Mouse (Mus musculus) heart, embryonic 15.5 days (tissue): ENCODE results near the gene Bbs9. TPM values are rescaled to one million over a fixed set of nuclear protein-coding genes. Genes with fewer than 3 reads are reported as not detected.
A peak's percentile ranks its signal among the peaks of the same experiment; 100 is the strongest.

Experiments
- ATAC-seq: fragments of 200-750 bp; cut with Nextera tagmentation; replicated peaks from 2 replicates; pipeline ENCODE4 v1.8.0; 2017; ENCODE audit warnings: low read depth, moderate TSS enrichment; ENCODE audit not compliant: insufficient number of reproducible peaks, insufficient read depth, low FRiP score
- H3K27ac ChIP-seq: fragments of 300-500 bp; sonication (generic); 2 replicates; pipeline ENCODE4 v1.5.1; 2015; ENCODE audit warnings: mild to moderate bottlenecking, inconsistent platforms
- H3K27me3 ChIP-seq: fragments of 300-500 bp; sonication (generic); 2 replicates; pipeline ENCODE4 v1.6.1; 2015; ENCODE audit warnings: inconsistent platforms
- H3K36me3 ChIP-seq: fragments of 300-500 bp; sonication (generic); 2 replicates; pipeline ENCODE4 v1.6.1; 2015; ENCODE audit warnings: mild to moderate bottlenecking, inconsistent platforms
- H3K4me1 ChIP-seq: fragments of 300-500 bp; sonication (generic); replicated peaks from 2 replicates; pipeline ENCODE4 v1.6.1; 2015; ENCODE audit warnings: inconsistent platforms
- H3K4me2 ChIP-seq: fragments of 300-500 bp; sonication (generic); 2 replicates; pipeline ENCODE4 v1.6.1; 2015; ENCODE audit warnings: inconsistent platforms, mild to moderate bottlenecking, moderate library complexity
- H3K4me3 ChIP-seq: fragments of 300-500 bp; sonication (generic); 2 replicates; pipeline ENCODE4 v1.5.1; 2015; ENCODE audit warnings: mild to moderate bottlenecking, inconsistent platforms
- H3K9ac ChIP-seq: fragments of 300-500 bp; sonication (generic); 2 replicates; pipeline ENCODE4 v1.6.1; 2015; ENCODE audit warnings: mild to moderate bottlenecking, inconsistent platforms
- H3K9me3 ChIP-seq: fragments of 300-500 bp; sonication (generic); replicated peaks from 2 replicates; pipeline ENCODE4 v1.6.1; 2016; ENCODE audit warnings: inconsistent platforms
- WGBS: fragments of 180-500 bp; shearing (Covaris S2); methylation state at CpG from one replicate; pipeline ENCODE4 v1.1.7; 2015; ENCODE audit warnings: mixed read lengths; 5-methylcytosine and 5-hydroxymethylcytosine counted together
- polyA plus RNA-seq: library from polyadenylated mRNA; unstranded; fragments of >200 nt; fragmentation: Nextera tagmentation; extraction: Ambion mirVana; gene quantifications from 2 replicates; pipeline ENCODE4 v1.2.1, GENCODE M21; 2015

The Bbs9 gene
- polyA plus RNA-seq, 1 experiment from 2014 or later: 7.6 TPM

DNA sequence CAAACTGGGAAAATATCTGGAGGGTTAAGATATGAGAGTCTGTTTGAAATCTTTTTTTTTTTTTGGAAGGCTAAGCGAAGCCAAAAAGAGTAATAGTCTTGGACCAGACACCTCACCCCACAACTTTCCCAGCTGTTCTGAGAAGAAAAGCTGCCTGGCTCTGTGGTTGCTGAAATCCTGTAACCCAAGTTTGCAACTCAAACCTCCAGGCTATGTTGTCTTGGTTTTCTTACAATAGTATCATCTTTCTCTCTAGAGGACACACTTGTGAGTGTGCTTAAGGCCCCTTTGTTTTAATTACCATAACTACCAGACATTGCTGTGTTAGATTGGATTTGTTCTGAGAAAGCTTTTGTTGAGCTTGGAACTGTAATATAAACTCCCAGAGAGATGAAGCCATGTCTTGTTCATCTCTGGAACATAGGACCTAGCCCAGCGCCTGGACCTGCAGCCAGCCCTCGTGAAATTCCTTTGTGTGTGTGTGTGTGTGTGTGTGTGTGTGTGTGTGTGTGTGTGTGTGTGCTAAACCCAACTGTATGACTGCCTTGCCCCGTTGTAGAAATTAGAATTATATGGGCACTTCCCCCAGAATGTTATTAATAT is 290.2 kb downstream of the Bbs9 start:
- no peaks in the 10 kb centered on the region for H3K27me3 ChIP-seq
- H3K27ac ChIP-seq: no peak overlapping the region
- no peak overlapping the region for H3K4me2 ChIP-seq
- H3K9ac ChIP-seq: no peak overlapping the region
- ATAC-seq: no peak
- H3K9me3 ChIP-seq: no peaks in the 10 kb centered on the region
- no peaks in the 10 kb centered on the region for H3K4me1 ChIP-seq
- 60% methylated on average over 4 of the region's 4 CpGs for WGBS
- H3K4me3 ChIP-seq: no peak overlapping the region
- H3K36me3 ChIP-seq: no peaks in the 10 kb centered on the region

DNA sequence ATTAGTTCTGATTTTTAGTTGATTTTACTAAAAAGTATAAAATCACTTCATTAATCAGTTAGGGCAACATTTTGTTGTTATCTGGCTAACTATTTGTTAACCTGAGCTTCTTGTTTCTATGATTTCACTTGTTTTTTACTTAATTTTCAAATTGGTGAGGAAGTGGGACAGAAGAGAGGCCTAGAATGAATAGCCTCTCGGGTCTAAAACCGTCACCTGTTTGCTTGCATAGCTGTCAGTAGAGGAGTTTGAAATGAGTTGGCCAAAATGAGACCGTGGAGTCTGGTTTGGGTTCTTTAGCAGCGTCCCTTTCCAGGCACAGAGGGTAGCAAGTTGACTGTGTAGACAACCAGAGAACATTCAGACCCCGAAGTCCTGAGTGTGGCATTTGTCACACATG is 291.6 kb downstream of the Bbs9 start:
- H3K4me1 ChIP-seq: no peaks in the 10 kb centered on the region
- no peaks in the 10 kb centered on the region for H3K27me3 ChIP-seq
- no peak overlapping the region for H3K27ac ChIP-seq
- no peak overlapping the region for H3K4me3 ChIP-seq
- 79% methylated on average over 5 of the region's 5 CpGs for WGBS
- no peak overlapping the region for H3K9ac ChIP-seq
- no peaks in the 10 kb centered on the region for H3K9me3 ChIP-seq
- H3K4me2 ChIP-seq: no peak overlapping the region
- H3K36me3 ChIP-seq: no peaks in the 10 kb centered on the region
- no peak for ATAC-seq

DNA sequence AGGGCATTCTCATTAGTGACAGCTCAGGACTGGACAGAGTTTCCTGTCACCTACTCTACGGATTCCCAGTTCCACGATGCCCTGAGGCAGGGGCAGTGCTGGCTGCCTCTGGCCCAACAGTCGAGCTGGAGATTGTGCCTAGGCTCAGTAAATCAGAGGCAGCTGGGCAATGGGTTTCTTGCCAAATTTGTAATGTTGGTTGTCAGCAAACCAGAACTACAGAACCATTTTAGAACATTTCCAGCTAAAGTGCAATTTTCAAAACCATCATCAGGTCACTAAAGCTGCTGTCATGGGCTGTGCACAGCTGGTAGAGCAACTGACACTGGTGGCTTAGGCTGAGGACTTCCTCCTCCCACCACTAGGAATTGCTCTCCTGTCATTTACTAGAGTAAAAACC is 292.3 kb downstream of the Bbs9 start:
- H3K4me2 ChIP-seq: no peak overlapping the region
- no peaks in the 10 kb centered on the region for H3K36me3 ChIP-seq
- WGBS: 37% methylated on average over 3 of the region's 3 CpGs
- H3K9me3 ChIP-seq: no peaks in the 10 kb centered on the region
- no peak overlapping the region for H3K27ac ChIP-seq
- ATAC-seq: no peak
- H3K9ac ChIP-seq: no peak overlapping the region
- no peak overlapping the region for H3K4me3 ChIP-seq
- no peaks in the 10 kb centered on the region for H3K4me1 ChIP-seq
- H3K27me3 ChIP-seq: no peaks in the 10 kb centered on the region

DNA sequence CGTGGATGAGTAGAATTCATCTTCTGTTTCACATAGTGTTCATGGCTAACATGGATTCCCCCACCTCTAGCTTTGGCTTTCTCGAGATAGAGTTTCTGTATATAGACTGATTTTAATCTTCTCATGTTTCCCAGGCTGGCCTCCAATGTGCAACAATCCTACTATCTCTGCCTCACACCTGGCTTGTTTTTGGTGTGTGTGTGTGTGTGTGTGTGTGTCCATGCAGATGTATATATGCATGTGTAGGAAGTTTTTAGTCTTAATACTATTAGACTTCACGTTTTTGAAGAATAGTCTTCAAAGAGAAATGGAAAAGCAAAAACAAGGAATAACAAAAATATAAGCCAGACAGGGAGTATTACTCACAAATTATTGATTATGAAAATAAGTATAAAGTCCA is 296.3 kb downstream of the Bbs9 start:
- Histone ChIP-seq H3K27ac (no peak overlapping the region), H3K4me3 (no peak overlapping the region), H3K4me2 (no peak overlapping the region), H3K27me3 (no peaks in the 10 kb centered on the region), H3K9ac (no peak overlapping the region), H3K36me3 (no peaks in the 10 kb centered on the region), H3K4me1 (no peaks in the 10 kb centered on the region), H3K9me3 (no peaks in the 10 kb centered on the region)
- 80% methylated on average over 3 of the region's 3 CpGs for WGBS
- ATAC-seq: no peak

DNA sequence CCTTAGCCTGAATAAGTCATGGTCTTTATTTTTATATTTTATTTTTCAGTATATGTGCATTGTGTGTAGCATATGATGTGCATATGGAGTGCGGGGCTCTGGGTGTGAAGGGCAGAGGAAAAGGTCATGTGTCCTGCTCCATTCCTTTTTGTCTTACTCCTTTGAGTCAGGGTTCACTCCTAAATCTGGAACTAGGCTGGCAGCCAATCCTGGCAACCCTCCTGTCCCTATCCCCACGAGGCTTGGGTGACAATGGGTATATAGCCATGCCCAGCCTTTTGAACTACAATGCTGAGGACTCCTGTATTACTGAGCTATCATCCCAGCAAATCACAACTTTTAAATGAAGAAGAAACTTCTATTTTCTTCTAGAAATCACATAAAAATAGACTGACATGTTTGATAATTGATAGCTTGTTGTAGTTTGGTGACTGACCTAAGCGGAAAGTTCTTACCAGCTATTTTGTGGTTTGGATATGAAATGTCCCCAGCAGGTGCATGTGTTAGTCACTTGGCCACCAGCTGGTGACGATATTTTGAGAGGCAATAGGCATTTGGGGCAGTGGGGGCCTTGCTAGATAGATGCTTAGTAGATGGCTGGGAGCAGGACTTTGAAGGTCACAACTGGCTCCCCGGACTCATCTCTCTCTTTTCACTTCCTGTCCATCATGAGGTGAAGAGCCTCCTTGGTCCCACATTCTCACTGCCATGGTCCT is 300.9 kb downstream of the Bbs9 start:
- H3K27me3 ChIP-seq: no peaks in the 10 kb centered on the region
- ATAC-seq: no peak
- H3K9ac ChIP-seq: no peak overlapping the region
- no peaks in the 10 kb centered on the region for H3K4me1 ChIP-seq
- no peak overlapping the region for H3K27ac ChIP-seq
- no peaks in the 10 kb centered on the region for H3K9me3 ChIP-seq
- H3K36me3 ChIP-seq: no peaks in the 10 kb centered on the region
- no peak overlapping the region for H3K4me3 ChIP-seq
- no peak overlapping the region for H3K4me2 ChIP-seq
- 75% methylated on average over 5 of the region's 5 CpGs for WGBS

DNA sequence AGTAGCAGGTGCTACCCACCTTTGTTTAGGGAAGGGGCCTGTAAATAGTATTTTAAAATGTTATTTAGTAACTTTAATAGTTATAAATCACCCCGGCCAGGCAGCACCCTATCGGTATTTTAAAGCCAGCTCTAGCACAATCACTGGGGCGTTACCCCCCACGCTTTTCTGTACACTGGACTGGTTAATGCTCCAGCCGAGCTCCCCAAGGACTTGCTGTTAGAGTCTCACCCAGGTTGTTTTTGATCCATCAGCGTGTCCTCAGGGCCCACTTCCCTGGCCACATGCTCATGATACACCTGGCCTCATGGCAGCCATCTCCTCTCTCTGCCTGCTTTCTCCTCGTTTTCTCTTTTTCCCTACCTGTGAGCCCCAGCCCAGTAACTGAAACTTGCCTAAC is 301.9 kb downstream of the Bbs9 start:
- no peak for ATAC-seq
- 88% methylated on average over 7 of the region's 7 CpGs for WGBS
- Histone ChIP-seq H3K36me3 (no peaks in the 10 kb centered on the region), H3K9me3 (no peaks in the 10 kb centered on the region), H3K27ac (no peak overlapping the region), H3K4me2 (no peak overlapping the region), H3K4me3 (no peak overlapping the region), H3K4me1 (no peaks in the 10 kb centered on the region), H3K27me3 (no peaks in the 10 kb centered on the region), H3K9ac (no peak overlapping the region)

DNA sequence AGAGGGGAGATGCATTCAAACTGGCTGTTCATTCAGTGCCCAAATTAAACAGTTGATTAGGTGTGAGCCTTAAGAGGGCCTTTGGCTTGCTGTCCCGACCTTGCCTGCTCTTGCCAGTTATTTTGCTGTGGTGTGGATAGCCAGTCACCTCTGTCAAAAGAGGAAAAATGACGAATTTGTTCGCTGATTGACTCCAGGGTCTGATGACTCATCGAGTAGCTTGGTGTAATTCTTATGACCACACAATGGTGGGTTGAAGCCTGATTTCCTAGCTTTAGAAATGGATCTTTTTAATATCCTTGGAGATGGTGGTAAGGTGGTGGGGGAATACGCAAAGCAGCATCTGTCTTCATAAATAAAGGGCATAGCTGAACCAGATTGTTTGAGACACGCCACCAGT is 304.1 kb downstream of the Bbs9 start:
- H3K4me2 ChIP-seq: no peak overlapping the region
- no peak overlapping the region for H3K9ac ChIP-seq
- ATAC-seq: no peak
- WGBS: 72% methylated on average over 6 of the region's 6 CpGs
- H3K36me3 ChIP-seq: no peaks in the 10 kb centered on the region
- H3K27ac ChIP-seq: no peak overlapping the region
- H3K9me3 ChIP-seq: no peaks in the 10 kb centered on the region
- no peaks in the 10 kb centered on the region for H3K27me3 ChIP-seq
- no peaks in the 10 kb centered on the region for H3K4me1 ChIP-seq
- H3K4me3 ChIP-seq: no peak overlapping the region

DNA sequence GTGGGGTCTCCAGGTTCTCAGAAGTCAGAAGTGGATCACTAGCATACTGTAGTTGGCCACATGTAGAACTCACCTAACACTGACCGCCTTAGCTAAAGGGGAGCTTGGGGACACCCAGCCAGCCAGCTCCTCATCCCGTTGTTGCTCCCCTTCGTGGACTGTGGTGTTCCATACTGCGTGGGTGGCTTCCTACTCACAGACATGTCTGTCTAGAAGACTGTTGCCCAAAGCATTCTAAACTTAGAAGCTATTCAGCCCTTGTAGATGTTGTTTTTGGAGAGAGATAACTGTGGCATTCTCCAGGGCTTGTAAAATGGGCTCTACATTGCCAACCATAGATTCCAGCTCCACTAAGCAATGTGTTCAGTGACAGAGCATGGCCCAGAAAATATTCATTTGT is 310.5 kb downstream of the Bbs9 start:
- no peak for ATAC-seq
- 55% methylated on average over 4 of the region's 4 CpGs for WGBS

DNA sequence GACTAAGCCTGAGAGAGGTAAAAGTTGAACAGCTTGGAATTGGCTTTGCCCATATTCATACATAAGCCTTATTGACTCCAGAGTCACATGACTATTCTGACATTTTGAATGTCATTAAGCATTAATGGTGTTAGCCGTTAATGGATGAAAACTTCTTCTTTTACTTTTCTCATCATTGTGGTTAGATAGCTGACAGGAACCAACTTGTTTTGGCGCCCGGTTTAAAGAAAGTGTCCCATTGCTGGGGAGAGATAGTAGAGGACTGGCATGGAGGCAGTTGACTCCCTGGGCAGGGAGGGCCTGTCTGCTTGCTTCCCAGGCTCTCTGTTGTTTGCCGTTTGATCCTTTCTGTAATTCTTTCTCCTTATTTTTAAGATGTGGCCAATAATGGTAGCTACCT is 312.9 kb downstream of the Bbs9 start:
- ATAC-seq: no peak
- Histone ChIP-seq H3K27ac (no peak overlapping the region), H3K9ac (no peak overlapping the region), H3K4me3 (no peak overlapping the region), H3K4me2 (no peak overlapping the region), H3K9me3 (no peaks in the 10 kb centered on the region), H3K36me3 (no peaks in the 10 kb centered on the region), H3K4me1 (peaks cover 4% of the 10 kb centered on the region), H3K27me3 (no peaks in the 10 kb centered on the region)
- WGBS: 90% methylated on average over 4 of the region's 4 CpGs

More for the DNA sequence above, 310.5 kb downstream of the Bbs9 start:
- Histone ChIP-seq H3K4me1 (peaks cover 4% of the 10 kb centered on the region), H3K27me3 (no peaks in the 10 kb centered on the region), H3K36me3 (no peaks in the 10 kb centered on the region), H3K9ac (no peak overlapping the region), H3K27ac (peak overlapping the region; percentile 26; the same call in 1 of the 2 replicates), H3K4me3 (no peak overlapping the region), H3K4me2 (no peak overlapping the region), H3K9me3 (no peaks in the 10 kb centered on the region)

DNA sequence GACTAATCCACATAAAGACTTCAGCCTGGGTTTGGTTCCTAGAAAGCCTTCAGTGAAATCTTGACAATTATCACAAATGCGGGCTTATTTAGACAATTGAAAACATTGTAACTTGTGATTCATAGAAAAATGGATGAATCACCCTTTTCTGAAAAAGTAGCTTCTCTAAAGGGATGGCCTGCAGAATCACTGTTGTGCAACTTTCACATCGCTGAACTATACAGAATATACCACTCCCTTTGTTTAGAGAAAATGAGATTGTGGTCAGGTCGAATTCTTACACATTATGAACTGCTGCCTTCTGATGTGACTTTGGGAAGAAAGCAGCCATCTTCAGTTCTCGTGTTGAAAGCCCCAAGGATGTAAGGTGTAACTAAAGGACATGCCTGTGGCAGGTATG is 313.3 kb downstream of the Bbs9 start:
- H3K4me3 ChIP-seq: no peak overlapping the region
- no peak overlapping the region for H3K4me2 ChIP-seq
- 85% methylated on average over 4 of the region's 4 CpGs for WGBS
- no peak for ATAC-seq
- peaks cover 6% of the 10 kb centered on the region for H3K4me1 ChIP-seq
- H3K9me3 ChIP-seq: no peaks in the 10 kb centered on the region
- no peak overlapping the region for H3K9ac ChIP-seq
- no peaks in the 10 kb centered on the region for H3K27me3 ChIP-seq
- no peaks in the 10 kb centered on the region for H3K36me3 ChIP-seq
- H3K27ac ChIP-seq: no peak overlapping the region

DNA sequence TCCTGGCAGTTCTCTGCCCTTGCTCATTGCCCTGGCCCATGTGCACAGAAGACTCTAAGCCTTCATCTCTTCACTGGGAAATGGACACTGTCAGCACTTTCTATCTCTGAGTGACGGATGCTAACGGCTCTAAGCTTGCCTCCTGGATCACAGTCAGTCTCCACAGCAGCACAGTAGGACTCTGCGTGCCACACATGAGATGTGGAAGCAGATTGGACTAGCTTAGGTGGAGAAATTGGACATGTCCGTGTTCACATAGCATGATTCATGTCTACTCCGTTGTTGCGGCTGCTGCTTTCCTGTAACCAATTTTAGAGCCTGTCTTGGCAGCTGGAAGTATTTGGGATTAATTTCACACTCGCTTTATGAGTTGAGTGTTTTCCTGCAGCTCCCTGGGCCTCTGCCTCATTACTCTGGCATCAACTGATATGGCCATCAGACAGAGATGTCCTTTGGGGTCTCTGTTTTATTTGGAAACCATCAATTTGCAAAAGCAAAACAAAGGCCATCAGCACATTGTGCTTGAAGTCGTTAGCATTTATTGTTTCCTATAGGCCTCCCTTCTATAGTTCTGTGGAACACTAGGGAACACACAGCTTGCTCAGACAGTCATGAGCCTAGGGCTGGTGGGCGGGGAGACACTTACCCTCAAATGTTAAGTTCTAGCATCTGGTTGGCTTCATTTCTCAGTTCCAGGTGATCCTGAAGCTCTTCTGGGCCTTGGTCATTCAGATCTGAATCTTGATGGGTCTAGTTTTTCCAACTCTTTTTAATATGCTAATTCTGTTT is 314.1 kb downstream of the Bbs9 start:
- Histone ChIP-seq H3K9ac (no peak overlapping the region), H3K4me3 (no peak overlapping the region), H3K9me3 (no peaks in the 10 kb centered on the region), H3K27ac (no peak overlapping the region), H3K27me3 (no peaks in the 10 kb centered on the region), H3K4me1 (peaks cover 6% of the 10 kb centered on the region), H3K36me3 (no peaks in the 10 kb centered on the region), H3K4me2 (no peak overlapping the region)
- WGBS: 59% methylated on average over 9 of the region's 9 CpGs
- no peak for ATAC-seq
